Mouse (Mus musculus): ENCODE data around the gene Ctdsp1.
A peak's percentile ranks its signal among the peaks of the same experiment; 100 is the strongest.
"Not testable (repeated sequence)": the region's sequence is repeated elsewhere in the genome, so short reads cannot be mapped to it uniquely, and the experiment has no call there.

Ctdsp1 gene

GRCm38 (mm10) chr1:74396456-74397222 is 5.3 kb downstream of the Ctdsp1 start:
- DNase-seq (ENCODE audit: low spot score in 2 of 2): not testable (repeated sequence)

- peak; percentile 82 to 90 for DNase-seq (ENCODE audit: low spot score in 2 of 2)
Measured at GRCm38 (mm10) chr1:74397268-74397918, 6.1 kb downstream of the Ctdsp1 start.

GRCm38 (mm10) chr1:74397919-74398451 is 6.7 kb downstream of the Ctdsp1 start:
- DNase-seq (ENCODE audit: low spot score in 2 of 2): peak; percentile 49 to 64

GRCm38 (mm10) chr1:74400531-74400930 is 9.2 kb downstream of the Ctdsp1 start:
- DNase-seq (ENCODE audit: low spot score in 2 of 2): no peak

GRCm38 (mm10) chr1:74401015-74401702 is 9.8 kb downstream of the Ctdsp1 start:
- no peak for DNase-seq (ENCODE audit: low spot score in 2 of 2)

- no peak for DNase-seq (ENCODE audit: low spot score in 2 of 2)
Measured at GRCm38 (mm10) chr1:74404206-74404605, 12.9 kb downstream of the Ctdsp1 start.

GRCm38 (mm10) chr1:74408589-74409504 is 17.5 kb downstream of the Ctdsp1 start, which contains the start of gene Vil1:
Gene Vil1, plus strand, starts transcription at chr1:74409376.
- no peak for DNase-seq (ENCODE audit: low spot score in 2 of 2)

- no peak for DNase-seq (ENCODE audit: low spot score in 2 of 2)
Measured at GRCm38 (mm10) chr1:74411753-74412325, 20.5 kb downstream of the Ctdsp1 start.

GRCm38 (mm10) chr1:74412711-74413110 is 21.4 kb downstream of the Ctdsp1 start:
- no peak for DNase-seq (ENCODE audit: low spot score in 2 of 2)

GRCm38 (mm10) chr1:74415143-74415542 is 23.8 kb downstream of the Ctdsp1 start:
- no peak for DNase-seq (ENCODE audit: low spot score in 2 of 2)

GRCm38 (mm10) chr1:74418747-74419439 is 27.6 kb downstream of the Ctdsp1 start:
- no peak for DNase-seq (ENCODE audit: low spot score in 2 of 2)

GRCm38 (mm10) chr1:74419440-74419794 is 28.1 kb downstream of the Ctdsp1 start:
- DNase-seq (ENCODE audit: low spot score in 2 of 2): no peak

GRCm38 (mm10) chr1:74423147-74423546 is 31.8 kb downstream of the Ctdsp1 start:
- no peak for DNase-seq (ENCODE audit: low spot score in 2 of 2)

GRCm38 (mm10) chr1:74425845-74426244 is 34.5 kb downstream of the Ctdsp1 start:
- no peak for DNase-seq (ENCODE audit: low spot score in 2 of 2)

GRCm38 (mm10) chr1:74433220-74433619 is 41.9 kb downstream of the Ctdsp1 start:
- DNase-seq (ENCODE audit: low spot score in 2 of 2): no peak

- no peak for DNase-seq (ENCODE audit: low spot score in 2 of 2)
Measured at GRCm38 (mm10) chr1:74434596-74434995, 43.3 kb downstream of the Ctdsp1 start.

- no peak for DNase-seq (ENCODE audit: low spot score in 2 of 2)
Measured at GRCm38 (mm10) chr1:74435563-74435962, 44.3 kb downstream of the Ctdsp1 start.

- peak; percentile 28 to 62 for DNase-seq (ENCODE audit: low spot score in 2 of 2)
Measured at GRCm38 (mm10) chr1:74437702-74438427, 46.6 kb downstream of the Ctdsp1 start.

- DNase-seq (ENCODE audit: low spot score in 2 of 2): peak; percentile 28 to 45
Measured at GRCm38 (mm10) chr1:74439166-74439876, 48.0 kb downstream of the Ctdsp1 start.

All from frontal cortex, postnatal 36 days (tissue).